Mouse (Mus musculus) urinary bladder, postnatal 25 days (tissue): ENCODE data around the gene Luc7l3.

Experiments used
- DNase-seq: peaks from one replicate; pipeline ENCODE4 v3.0.0; 2022; ENCODE audit warnings: low spot score

Gene Luc7l3

DNA sequence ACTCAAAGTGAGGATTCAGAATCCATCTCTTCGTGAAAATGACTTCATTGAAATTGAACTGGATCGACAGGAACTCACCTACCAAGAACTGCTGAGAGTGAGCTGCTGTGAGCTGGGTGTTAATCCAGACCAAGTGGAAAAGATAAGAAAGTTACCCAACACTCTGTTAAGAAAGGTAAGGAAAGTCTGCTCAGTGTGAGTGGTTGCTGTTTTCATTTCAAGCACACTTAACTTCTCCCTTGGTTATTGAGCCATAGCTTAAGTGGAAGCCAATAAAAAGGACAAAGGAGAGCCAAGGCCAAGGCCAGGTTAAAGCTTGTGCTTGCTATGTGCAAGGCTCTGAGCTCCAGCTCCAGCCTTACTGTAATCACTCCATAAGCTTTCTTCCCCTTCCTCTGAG, 16.6 kb upstream of the Luc7l3 start:
- DNase-seq: no peak

DNA sequence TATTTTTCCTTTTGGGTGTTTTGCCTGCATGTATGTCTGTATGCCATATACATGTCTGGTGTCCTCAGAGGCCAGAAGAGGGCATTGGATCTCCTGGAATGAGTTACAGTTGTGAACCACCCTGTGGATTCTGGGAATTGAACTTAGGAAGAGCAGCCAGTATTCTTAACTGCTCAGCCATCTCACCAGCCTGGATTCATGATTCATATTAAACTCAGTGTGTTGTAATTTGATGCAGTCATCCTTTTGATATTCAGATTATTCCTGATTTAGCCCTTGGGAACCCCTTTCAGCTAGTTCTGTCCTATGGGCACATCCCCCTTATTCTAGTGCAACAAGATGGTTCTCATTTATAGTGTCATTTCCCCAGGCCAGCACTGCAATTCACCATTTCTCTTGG, 14.8 kb upstream of the Luc7l3 start:
- DNase-seq: no peak

DNA sequence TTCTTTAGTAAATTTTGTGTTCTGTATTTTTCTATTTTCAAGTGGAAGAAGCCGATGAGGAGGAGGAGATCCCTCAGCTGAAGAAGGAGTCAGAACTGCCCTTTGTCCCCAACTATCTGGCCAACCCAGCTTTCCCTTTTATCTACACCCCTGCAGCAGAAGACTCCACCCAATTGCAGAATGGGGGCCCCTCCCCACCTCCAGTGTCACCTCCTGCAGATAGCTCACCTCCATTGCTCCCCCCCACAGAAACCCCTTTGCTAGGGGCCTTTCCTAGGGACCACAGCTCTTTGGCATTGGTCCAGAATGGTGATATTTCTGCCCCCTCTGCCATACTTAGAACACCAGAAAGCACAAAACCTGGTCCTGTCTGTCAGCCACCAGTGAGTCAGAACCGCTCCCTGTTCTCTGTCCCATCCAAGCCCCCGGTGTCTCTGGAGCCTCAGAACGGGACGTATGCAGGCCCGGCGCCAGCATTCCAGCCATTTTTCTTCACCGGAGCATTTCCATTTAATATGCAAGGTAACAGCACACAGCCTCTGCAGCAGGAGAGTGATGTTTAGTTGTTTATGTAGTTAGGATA, 12.7 kb upstream of the Luc7l3 start:
- no peak for DNase-seq

DNA sequence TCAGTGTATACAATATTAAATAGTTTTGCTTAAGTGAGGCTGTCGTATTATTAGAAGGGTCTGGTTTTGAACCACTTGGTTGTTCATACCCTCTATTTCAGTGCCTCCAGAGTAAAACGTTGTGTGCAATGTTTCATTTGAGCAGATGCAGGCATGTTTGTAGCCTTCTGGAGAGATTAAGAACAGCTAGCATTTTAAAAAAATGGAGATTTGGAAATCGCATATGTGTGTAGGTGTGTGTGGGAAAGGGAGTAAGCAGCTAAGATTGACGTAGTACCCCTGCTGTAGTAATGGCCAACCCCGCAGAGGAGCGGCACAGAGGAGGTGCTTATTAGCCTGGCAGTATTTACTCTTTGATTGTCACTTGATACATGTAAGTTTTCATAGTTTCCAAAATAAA, 10.9 kb upstream of the Luc7l3 start:
- no peak for DNase-seq

DNA sequence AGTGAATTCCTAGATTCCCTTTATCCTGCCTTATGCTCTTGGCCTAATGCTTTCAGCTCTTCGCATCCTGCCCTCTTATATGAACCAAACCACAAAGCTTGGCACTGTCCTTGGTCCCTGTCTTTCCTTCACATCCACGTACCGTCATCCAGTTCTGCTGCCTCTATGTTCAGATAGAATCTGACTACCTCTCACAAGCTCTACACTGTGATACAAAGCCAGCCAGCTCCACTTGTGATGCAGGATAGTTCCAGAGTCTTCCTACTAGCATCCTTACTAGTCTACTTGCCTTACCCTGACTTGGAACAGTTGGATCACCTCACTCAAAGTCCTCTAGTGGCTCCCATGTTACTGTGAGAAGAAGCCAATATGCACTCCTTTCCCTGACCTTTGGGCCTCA, 8.4 kb upstream of the Luc7l3 start:
- no peak for DNase-seq

DNA sequence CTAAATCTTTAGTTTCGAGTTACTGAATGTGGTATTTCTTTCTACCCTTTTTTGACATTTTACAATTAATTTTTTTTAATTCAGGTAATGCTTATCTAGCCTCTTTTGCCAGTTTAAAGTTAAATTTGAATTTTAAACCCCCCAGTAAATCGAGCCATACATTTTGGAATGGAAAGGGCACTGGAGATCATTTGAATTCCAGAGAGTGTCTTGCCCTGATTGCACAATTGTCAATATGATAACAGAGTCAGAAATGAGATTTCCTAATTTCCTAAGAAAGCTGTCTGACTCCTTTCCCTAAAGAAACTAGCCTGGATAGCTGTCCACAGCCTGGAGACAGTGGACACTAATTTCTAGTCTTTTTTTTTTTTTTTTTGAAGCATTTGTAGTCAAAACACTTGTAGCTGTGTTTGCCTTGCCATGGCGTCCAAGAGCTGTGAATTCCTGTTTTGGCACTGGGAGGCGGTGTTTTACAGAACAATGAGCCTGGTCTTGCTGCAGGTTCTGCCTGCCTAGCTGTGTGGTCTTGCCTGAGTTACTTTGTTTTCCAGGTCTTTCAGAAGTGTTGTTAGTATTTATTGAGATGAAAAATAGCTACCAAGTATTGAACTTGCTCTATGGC, 7.6 kb upstream of the Luc7l3 start:
- no peak for DNase-seq

DNA sequence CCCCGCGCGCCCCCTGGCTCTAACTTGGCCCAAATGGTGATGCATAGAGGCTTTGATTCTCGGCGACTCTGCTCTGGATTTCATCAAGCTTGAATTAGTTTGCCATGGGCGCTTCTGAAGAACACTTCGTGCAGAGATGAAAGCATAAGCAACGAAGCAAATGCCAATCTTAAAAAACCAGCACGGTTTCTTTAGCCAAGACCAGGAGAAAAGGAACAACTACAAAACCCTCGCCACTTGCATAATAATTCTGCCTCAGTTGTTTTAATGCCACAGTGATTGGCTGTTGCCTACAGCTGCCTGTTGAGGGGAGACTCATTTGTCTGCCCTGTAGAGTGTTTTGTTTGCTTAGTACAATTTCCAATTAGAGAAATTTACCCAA, 6.8 kb upstream of the Luc7l3 start:
- no peak for DNase-seq

DNA sequence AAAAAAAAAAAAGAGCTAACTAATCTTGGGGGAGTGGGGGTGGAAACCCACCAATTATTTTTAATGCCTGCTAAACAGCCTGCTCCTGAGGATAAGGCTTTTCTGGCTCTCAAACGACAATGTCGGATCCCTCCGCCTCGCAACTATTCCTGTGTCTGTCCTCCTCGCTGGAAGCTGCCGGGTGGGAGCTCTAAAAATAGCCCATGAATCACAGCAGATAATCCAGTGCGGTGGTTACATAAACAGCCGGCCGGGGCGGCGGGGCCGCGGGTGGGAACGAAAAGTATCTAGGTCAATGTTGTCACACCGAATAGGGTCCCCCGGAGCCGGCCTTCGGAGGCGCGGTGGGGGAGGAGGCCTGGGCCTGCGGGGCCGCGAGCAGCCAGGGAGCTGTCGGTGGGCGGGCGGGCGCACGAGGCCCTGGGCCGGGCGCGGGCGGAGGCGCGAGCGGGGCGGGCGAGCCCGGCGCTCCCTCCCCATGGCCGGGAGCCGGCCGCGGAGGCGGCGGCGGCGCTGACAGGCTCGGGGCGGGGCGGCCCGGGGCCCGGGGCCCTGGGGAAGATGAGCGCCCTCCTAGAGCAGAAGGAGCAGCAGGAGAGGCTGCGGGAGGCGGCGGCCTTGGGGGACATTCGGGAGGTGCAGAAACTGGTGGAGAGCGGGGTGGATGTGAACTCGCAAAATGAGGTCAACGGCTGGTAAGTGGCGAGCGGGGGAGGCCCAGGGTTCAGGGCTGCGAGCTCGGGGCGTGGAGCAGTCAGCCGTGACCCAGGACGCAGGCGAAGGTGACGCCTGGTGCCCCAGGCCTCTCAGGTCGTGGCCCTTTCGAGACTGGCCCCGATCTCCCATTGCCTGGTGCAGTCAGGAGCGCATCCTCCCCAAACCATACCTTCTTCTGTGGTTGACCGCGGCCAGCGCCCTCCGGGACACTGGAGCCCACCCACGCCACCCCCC, 6.2 kb upstream of the Luc7l3 start, which contains the start of gene Ankrd40:
Ankrd40 (plus strand) TSS at position 309 of the 951 bp plus-strand sequence.
- DNase-seq: peak; percentile 87

DNA sequence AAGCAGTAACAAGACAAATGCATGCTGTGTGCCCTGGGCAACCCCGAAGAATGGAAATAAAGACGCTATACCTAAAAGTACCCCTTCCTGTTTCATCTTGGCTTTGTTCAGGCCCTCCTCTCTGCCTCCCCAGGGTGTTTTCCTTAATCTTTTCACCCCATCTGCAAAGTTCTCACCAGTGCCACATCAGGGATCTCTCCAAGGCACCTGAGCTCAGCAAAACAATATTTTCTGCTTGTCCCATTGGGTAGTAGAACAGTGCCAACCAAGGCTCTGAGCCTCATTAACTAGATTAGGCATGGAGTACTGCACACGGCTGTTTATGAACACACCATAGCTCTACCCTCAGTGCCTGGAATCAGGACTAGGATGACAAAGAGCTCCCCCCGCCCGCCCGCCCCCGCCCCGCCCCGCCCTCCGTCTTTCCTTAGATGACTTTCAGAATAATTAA, 5.2 kb upstream of the Luc7l3 start:
- DNase-seq: no peak

DNA sequence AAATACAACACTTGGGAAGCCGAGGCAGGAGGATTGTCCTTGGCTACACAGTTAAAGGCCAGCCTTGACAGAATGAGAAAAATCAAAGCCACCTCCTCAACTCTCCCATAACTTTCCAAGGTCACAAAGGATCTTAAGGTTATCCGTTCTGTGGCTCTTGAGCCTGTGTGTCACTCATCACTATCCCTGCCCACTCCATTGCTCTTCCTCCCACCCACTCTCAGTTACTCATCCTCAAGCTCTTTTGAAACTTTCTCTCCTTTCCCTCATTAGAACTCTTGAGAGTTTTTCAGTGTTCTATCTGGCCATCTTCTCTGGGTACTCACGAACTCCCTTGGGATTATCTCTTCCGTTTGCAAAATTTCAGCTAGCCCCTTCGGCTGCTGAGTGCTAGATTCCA, 2.8 kb upstream of the Luc7l3 start:
- no peak for DNase-seq

DNA sequence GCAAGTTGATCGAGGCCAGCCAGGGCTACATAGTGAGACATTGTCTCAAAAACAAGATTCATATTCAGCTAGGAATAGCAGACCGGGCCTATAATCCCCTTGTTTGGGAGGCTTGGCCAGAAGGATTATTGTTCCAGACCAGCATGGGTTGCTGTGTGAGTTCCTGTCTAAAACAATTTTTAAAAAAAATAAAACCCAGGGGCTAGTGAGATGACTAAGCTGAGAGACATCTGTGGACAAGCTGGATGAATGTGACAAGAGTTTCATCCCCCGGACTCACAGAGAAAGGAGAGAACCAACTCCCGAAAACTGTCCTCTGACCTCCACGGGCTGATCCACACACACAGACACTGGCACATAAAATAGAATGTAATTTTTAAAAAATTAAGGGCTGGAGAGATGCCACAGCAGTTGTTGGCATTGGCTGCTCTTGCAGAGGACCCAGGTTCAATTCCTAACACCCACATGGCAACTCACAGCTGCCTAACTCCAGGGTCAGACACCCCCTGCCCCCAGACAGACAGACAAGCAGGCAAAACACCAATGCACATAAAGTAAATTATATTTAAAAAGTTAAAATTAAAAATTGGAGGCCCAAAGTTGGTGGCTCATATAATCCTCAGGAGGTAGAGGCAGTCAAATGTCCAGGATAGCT, 1.6 kb upstream of the Luc7l3 start:
- no peak for DNase-seq

DNA sequence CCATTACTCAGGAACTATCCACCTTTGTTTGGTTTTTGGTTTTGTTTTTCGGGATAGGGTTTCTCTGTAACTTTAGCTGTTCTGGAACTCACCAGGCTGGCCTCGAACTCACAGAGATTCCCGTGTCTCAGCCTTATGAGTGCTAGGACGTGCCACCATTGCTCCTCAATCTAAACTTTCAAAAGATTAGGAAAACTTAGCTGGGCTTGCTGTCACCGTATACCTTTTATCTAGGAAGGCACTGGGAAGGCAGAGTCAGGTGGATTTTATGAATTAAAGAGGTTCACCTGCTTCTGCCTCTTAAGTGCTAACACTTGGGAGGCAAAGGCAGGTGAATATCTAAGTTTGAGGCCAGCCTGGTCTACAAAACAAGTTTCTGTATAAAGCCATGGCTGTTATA, 848 bp upstream of the Luc7l3 start:
- no peak for DNase-seq

DNA sequence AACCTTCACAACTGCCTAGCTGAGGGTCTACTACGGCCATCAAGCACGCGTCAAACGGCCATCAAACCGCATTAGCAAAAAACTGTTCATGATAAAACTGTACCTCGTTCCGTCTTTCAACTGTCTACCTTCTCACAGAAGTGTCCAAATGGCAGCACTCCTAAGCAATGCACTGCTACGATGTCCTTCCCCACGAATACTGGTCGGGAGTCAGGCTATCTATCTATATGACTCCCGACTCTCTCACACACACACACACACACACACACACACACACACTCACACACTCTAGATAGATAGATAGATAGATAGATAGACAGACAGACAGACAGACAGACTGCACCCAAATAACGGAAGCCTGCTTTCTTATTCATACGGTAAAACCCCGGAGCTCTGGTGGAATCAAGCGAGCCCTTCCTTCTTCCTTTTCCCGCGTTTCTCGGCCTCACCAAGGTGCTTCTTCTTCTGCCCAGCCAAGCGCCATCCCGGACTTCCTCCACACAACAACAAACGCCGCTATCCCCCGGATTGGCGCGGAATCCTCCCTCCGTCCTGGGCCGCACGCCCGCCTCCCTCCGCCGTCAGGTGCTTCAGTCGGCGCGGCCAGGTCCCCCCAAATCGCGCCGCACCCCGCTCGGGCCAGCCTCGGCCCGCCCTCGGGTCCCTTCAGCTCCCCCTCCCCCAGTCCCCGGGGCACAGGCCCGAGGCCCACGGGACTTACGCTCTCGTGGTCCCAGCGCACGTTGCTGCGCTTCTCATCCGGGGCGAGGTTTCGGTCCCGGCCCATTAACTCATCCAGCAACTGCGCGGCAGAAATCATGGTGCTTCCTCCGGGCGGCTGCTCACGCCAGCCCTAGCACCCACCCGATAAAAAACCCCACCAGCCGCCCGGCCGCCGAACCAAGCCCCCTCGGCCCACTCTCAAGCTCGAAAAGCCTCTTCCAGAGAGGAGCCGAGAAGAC, 538 bp downstream of the Luc7l3 start:
- no peak for DNase-seq

DNA sequence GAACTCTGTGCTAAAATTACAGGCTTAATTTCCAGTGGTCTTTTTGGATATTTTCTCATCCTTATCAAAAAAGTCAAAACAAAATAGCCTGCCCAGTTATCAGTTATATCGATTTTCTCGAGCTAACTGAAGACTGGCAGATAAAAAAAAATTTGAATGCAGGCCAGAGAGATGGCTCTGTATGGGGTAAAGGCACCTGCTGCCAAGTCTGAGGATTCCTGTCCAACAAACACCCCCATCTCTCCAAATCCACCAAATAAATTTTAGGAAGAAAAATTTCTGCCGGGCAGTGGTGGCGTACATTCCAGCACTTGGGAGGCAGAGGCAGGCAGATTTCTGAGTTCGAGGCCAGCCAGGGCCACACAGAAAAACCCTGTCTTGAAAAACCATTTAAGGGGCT, 3.7 kb downstream of the Luc7l3 start:
- no peak for DNase-seq

DNA sequence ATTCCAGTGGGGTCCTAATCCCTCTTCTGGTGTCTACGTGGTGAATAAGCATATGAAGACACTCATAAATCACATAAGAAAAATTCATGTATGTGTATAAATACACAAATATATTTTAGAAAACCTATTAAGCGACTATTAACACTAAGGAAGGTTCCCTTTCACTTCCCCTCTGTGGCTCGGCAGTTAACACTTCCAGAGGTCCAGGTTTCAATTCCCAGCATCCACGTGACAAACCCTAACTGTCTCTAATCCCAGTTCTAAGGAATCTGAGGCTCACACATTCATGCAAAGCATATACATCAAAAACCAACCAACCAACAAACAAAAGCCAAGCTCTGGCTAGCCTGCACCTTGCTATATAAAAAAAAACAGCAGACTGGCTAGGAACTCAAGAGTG, 4.3 kb downstream of the Luc7l3 start:
- DNase-seq: no peak

DNA sequence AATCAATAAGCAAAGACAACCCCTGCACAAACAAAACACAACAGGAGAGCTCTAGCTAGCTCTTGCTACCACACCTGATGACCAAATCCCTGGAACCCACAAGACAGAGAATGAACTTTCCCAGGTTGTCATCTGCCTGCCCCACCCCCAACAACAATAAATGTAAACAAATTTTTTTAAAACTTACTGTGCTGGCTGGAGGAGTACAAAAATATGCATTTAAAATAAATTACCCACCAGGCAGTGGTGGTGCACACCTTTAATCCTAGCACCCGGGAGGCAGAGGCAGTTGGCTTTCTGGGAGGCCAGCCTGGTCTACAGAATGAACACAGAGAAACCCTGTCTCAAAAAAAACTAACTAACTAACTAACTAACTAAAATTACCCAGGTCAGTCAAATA, 4.8 kb downstream of the Luc7l3 start:
- no peak for DNase-seq

DNA sequence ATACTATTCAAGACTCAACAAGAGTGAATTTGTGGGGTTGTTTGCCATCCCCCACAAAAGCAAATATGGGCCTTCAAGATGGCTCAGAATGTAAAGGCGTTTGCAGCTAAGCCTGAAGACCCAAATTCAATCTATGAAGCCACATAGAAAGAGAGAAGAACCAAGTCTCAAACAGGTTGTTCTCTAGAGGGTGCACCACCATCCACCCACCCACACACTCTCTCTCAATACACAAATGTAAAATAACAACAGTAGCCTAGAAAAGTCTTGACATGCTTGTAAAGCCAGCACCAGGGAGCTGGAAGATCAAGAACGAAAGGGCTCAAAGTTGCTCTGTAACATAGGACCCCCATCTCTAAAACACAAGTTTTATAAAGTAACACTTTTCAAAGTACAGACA, 5.3 kb downstream of the Luc7l3 start:
- DNase-seq: no peak

DNA sequence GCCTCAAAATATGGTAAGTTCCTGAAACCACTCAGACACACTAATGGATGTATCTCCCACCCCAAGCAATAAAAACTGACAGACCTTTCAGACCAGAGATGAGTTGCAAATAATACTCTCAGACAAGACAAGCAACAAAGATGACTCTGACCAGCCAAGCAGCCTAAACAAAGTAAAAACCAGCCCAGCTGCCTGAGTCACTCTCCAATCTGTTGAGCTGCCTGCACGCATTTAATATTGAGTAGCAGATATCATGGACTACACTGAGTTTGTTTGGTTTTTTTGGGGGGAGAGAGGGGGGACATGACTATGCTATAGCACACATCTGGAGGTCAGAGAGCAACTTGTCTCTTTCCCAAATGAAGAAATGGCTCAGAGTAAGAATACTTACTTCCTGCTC, 6.5 kb downstream of the Luc7l3 start:
- DNase-seq: no peak

DNA sequence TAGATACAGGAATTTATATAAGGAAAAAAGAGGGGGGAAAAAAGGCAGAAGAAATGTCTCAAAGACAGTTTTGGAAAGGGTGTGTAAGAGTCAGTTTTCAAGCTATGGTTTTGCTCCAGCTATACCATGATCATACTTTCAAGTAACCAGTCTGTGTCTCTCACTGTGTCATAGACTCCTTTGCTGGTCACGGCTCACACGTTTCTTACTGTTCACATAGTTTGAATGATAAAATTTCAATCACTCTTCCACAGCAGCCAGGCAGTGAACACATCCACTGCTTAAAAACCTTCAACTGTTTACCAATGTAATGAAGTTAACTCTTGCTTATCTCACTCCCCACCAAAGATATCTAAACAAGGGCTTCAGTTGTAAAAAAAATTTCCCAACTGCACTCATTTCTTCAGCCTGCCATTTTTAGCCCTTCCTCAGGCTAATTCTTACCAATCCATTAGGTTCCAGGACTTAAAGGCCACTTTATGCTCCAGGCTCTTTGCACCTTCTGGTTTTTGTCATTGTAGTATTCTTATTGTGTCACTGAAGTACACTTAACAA, 7.6 kb downstream of the Luc7l3 start:
- DNase-seq: no peak

DNA sequence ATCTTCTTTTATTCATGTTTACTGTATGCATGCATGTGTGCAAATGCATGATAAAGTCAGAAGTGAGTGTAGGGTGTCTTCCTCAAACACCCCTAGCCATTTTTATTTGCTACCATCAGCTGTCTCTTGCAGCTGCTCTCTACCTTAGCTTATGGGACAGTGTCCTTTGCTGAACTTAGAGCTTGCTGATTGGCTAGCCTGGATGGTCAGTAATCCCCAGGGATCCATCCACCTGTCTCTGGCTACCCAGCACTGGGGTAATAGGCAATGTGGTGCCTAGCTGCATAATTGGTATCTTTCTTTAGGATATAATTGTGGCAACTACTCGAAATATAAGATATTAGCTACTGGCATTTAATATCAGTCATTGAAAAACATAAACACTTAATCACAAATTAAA, 9.1 kb downstream of the Luc7l3 start:
- DNase-seq: no peak
